Mouse (Mus musculus): ENCODE measurements around the gene Ubr1. TPM values are rescaled to one million over a fixed set of nuclear protein-coding genes. Genes with fewer than 3 reads are reported as not detected.

Gene Ubr1
- polyA plus RNA-seq (2012; rRNA removed): 24.2 and 32.4 TPM in 2 replicates

- peak within 1 kb of the TSS; percentile 97 for H3K4me3 ChIP-seq (replicated peaks; ENCODE audit: insufficient read depth, low read depth, low read length)
- no peaks in the 10 kb centered on the region for H3K27me3 ChIP-seq (ENCODE audit: control insufficient read depth, insufficient read depth, low read length)
- peak; percentile 86 to 89 for DNase-seq
- H3K4me1 ChIP-seq (ENCODE audit: control insufficient read depth, insufficient read depth, low read length): peaks cover 8% of the 10 kb centered on the region; the same call in 1 of the 2 replicates
- TF ChIP-seq POLR2A (IDR thresholded peaks at IDR 0.05; ENCODE audit: borderline replicate concordance, insufficient read depth, low read length) (peak; percentile 95), CTCF (IDR thresholded peaks at IDR 0.05; ENCODE audit: borderline replicate concordance, insufficient read depth, low read depth, low read length) (no peak)
- under 1% methylated on average over 39 of the region's 39 CpGs for WGBS
- peak within 1 kb of the TSS; percentile 86 for H3K27ac ChIP-seq (ENCODE audit: insufficient read depth, low read length)
These were observed at the start of gene Ubr1 for GRCm38 (mm10) chr2:120970559-120971080. TSS of gene Ubr1 (minus strand) at chr2:120970715.

- Histone ChIP-seq H3K27me3 (ENCODE audit: control insufficient read depth, insufficient read depth, low read length) (no peaks in the 10 kb centered on the region), H3K4me1 (ENCODE audit: control insufficient read depth, insufficient read depth, low read length) (no peaks in the 10 kb centered on the region), H3K4me3 (replicated peaks; ENCODE audit: insufficient read depth, low read depth, low read length) (no peak overlapping the region), H3K27ac (ENCODE audit: insufficient read depth, low read length) (no peak overlapping the region)
- TF ChIP-seq POLR2A (IDR thresholded peaks at IDR 0.05; ENCODE audit: borderline replicate concordance, insufficient read depth, low read length) (no peak), CTCF (IDR thresholded peaks at IDR 0.05; ENCODE audit: borderline replicate concordance, insufficient read depth, low read depth, low read length) (no peak)
- no peak for DNase-seq
- 100% methylated on average over 1 of the region's 1 CpGs for WGBS
These were observed 46.6 kb upstream of the Ubr1 start for GRCm38 (mm10) chr2:121017151-121017550.

- H3K4me3 ChIP-seq (replicated peaks; ENCODE audit: insufficient read depth, low read depth, low read length): no peak overlapping the region
- peaks cover 3% of the 10 kb centered on the region; the same call in 1 of the 2 replicates for H3K4me1 ChIP-seq (ENCODE audit: control insufficient read depth, insufficient read depth, low read length)
- no peaks in the 10 kb centered on the region for H3K27me3 ChIP-seq (ENCODE audit: control insufficient read depth, insufficient read depth, low read length)
- WGBS: 72% methylated on average over 9 of the region's 9 CpGs
- DNase-seq: no peak
- no peak overlapping the region for H3K27ac ChIP-seq (ENCODE audit: insufficient read depth, low read length)
- no peak for TF ChIP-seq POLR2A (IDR thresholded peaks at IDR 0.05; ENCODE audit: borderline replicate concordance, insufficient read depth, low read length)
- TF ChIP-seq CTCF (IDR thresholded peaks at IDR 0.05; ENCODE audit: borderline replicate concordance, insufficient read depth, low read depth, low read length): no peak
These were observed 45.7 kb upstream of the Ubr1 start for GRCm38 (mm10) chr2:121016226-121016625.

GRCm38 (mm10) chr2:121015507-121015906 lies 45.0 kb upstream of the Ubr1 start:
- H3K27ac ChIP-seq (ENCODE audit: insufficient read depth, low read length): no peak overlapping the region
- H3K27me3 ChIP-seq (ENCODE audit: control insufficient read depth, insufficient read depth, low read length): no peaks in the 10 kb centered on the region
- peaks cover 4% of the 10 kb centered on the region; the same call in 1 of the 2 replicates for H3K4me1 ChIP-seq (ENCODE audit: control insufficient read depth, insufficient read depth, low read length)
- no peak for DNase-seq
- WGBS: 80% methylated on average over 2 of the region's 2 CpGs
- no peak overlapping the region for H3K4me3 ChIP-seq (replicated peaks; ENCODE audit: insufficient read depth, low read depth, low read length)
- no peak for TF ChIP-seq POLR2A (IDR thresholded peaks at IDR 0.05; ENCODE audit: borderline replicate concordance, insufficient read depth, low read length)
- TF ChIP-seq CTCF (IDR thresholded peaks at IDR 0.05; ENCODE audit: borderline replicate concordance, insufficient read depth, low read depth, low read length): no peak

GRCm38 (mm10) chr2:121012676-121013075 lies 42.2 kb upstream of the Ubr1 start:
- no peak for TF ChIP-seq CTCF (IDR thresholded peaks at IDR 0.05; ENCODE audit: borderline replicate concordance, insufficient read depth, low read depth, low read length)
- no peak for TF ChIP-seq POLR2A (IDR thresholded peaks at IDR 0.05; ENCODE audit: borderline replicate concordance, insufficient read depth, low read length)
- WGBS: 91% methylated on average over 9 of the region's 9 CpGs
- no peak overlapping the region for H3K4me3 ChIP-seq (replicated peaks; ENCODE audit: insufficient read depth, low read depth, low read length)
- no peaks in the 10 kb centered on the region for H3K27me3 ChIP-seq (ENCODE audit: control insufficient read depth, insufficient read depth, low read length)
- no peak overlapping the region for H3K27ac ChIP-seq (ENCODE audit: insufficient read depth, low read length)
- DNase-seq: no peak
- H3K4me1 ChIP-seq (ENCODE audit: control insufficient read depth, insufficient read depth, low read length): peaks cover 8% of the 10 kb centered on the region; the same call in 1 of the 2 replicates

GRCm38 (mm10) chr2:121009071-121009677 lies 38.7 kb upstream of the Ubr1 start:
- Histone ChIP-seq H3K4me1 (ENCODE audit: control insufficient read depth, insufficient read depth, low read length) (peaks cover 27% of the 10 kb centered on the region; the same call in 1 of the 2 replicates), H3K4me3 (replicated peaks; ENCODE audit: insufficient read depth, low read depth, low read length) (peak overlapping the region; percentile 80), H3K27ac (ENCODE audit: insufficient read depth, low read length) (peak overlapping the region; percentile 85), H3K27me3 (ENCODE audit: control insufficient read depth, insufficient read depth, low read length) (no peaks in the 10 kb centered on the region)
- TF ChIP-seq CTCF (IDR thresholded peaks at IDR 0.05; ENCODE audit: borderline replicate concordance, insufficient read depth, low read depth, low read length) (no peak), POLR2A (IDR thresholded peaks at IDR 0.05; ENCODE audit: borderline replicate concordance, insufficient read depth, low read length) (no peak)
- peak in 1 of 2 experiments; percentile 32 for DNase-seq
- WGBS: 6% methylated on average over 5 of the region's 5 CpGs

GRCm38 (mm10) chr2:121008664-121009007 lies 38.1 kb upstream of the Ubr1 start:
- H3K27ac ChIP-seq (ENCODE audit: insufficient read depth, low read length): peak overlapping the region; percentile 85
- H3K4me1 ChIP-seq (ENCODE audit: control insufficient read depth, insufficient read depth, low read length): peaks cover 32% of the 10 kb centered on the region; the same call in 1 of the 2 replicates
- peak overlapping the region; percentile 80 for H3K4me3 ChIP-seq (replicated peaks; ENCODE audit: insufficient read depth, low read depth, low read length)
- DNase-seq: no peak
- TF ChIP-seq CTCF (IDR thresholded peaks at IDR 0.05; ENCODE audit: borderline replicate concordance, insufficient read depth, low read depth, low read length) (no peak), POLR2A (IDR thresholded peaks at IDR 0.05; ENCODE audit: borderline replicate concordance, insufficient read depth, low read length) (no peak)
- H3K27me3 ChIP-seq (ENCODE audit: control insufficient read depth, insufficient read depth, low read length): no peaks in the 10 kb centered on the region
- 1% methylated on average over 12 of the region's 12 CpGs for WGBS
